Mouse (Mus musculus) cerebellum, postnatal 4 days (tissue): ENCODE results near the gene Galnt10.

Experiments used
- DNase-seq, 2 experiments: peaks; one replicate each; pipeline ENCODE4 v3.0.0; 2022; ENCODE audit warnings: low spot score in 2 of 2, mixed read lengths in 1 of 2

The Galnt10 gene

DNA sequence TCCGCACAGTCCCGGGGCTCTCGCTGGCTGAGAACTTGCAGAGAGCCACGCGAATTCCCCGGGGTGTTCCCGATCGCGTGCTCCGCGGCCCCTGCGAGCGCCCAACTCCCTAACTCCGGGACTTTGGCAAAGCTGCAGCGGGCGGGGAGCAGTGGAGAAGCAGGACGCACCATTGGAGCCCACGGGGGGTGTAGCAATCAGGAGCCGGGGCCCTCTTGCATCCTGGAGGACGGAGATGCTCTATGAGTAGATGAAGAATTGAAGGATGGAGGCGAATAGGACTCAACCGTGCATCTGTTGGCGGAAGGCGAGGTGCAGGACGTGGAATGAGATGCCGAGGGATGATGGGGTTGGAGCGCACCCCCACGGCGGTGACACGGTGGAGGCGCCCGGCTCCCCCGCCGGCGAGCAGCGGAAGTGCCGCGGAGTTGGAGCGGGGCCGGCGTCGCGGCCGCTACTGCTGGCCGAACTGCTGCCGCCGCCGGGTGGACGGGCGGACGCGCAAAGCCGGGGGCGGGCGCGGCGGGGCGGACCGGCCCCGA is at the start of gene Galnt10:
Gene Galnt10, plus strand, starts transcription at position 425 of the 542 bp plus-strand sequence.
- peak; percentile 72 to 87 for DNase-seq

DNA sequence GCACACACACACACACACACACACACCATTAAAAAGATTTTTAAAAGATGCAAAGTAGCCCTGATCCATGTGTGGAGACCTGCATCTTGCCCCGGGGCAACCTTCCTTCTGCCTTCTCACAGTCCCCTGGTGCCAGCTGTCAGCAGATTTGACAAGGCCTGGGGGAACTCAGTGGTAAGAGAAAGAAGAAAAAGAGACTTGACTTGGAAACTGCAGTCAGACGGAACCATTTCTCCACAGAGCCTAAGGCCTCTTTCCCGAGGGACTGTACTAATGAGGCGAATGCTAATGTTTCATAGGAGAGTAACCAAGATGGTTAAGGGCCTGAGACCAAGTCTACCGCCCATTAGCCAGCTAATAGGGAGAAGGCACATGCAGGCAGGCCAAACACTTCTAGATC is 49.3 kb upstream of the Galnt10 start:
- DNase-seq: no peak

DNA sequence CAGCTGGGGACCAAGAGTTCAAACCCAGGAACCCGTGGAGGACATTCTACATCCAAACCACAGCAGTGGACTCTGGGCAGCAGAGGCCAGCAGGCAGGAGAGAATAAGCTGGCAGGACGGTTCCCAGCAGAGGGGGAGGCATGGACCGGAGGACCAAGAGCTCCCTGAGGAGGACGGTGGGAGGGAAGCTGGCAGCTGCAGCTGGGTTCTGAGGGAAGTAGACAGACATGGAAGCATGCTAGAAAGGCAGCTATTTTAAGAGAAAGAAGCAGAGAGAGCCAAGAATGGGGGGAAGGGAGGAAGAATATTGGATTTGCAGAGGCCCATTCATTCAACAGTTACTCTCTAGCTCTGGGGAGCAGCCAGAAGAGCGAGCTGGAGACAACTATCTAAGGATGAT is 47.1 kb upstream of the Galnt10 start:
- DNase-seq: peak in 1 of 2 experiments; percentile 28

DNA sequence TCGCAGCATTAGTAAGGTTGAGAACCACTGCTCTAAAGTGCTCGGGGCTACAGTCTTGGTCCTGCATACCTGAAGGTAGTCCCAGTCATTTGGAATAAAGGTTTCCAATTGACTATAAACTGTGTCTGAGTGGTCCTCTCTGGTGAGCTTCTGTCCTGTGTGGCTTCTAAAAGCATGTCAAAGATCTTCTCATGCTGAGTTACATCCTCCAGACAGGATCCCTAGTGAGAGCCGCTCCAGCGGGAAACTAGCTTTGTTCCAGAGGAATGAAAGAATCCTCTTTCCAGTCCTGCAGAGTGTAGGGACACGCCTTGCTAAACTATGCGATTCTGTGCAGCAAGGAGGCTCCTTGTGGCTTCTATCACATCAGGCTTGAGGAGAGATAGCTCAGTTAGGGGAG is 45.9 kb upstream of the Galnt10 start:
- DNase-seq: no peak

DNA sequence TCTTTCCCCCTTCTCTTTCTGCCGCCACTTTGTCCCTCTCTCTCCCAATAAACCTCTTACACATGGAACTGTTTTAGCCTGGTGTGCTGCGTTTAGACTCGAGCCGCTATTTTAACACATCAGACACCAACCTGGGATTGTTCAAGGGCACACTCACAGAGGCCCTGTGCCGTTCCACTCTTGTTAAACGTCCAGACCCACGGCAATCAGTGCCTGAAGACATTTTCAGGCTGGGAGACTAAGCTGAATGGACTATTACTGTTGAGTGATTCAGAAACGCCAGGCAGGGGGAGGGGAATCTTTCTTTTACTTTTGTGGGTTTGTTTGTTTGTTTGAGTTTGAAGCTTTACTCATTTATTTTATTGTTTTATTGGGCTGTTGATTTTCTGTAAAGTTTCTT is 45.1 kb upstream of the Galnt10 start:
- no peak for DNase-seq

DNA sequence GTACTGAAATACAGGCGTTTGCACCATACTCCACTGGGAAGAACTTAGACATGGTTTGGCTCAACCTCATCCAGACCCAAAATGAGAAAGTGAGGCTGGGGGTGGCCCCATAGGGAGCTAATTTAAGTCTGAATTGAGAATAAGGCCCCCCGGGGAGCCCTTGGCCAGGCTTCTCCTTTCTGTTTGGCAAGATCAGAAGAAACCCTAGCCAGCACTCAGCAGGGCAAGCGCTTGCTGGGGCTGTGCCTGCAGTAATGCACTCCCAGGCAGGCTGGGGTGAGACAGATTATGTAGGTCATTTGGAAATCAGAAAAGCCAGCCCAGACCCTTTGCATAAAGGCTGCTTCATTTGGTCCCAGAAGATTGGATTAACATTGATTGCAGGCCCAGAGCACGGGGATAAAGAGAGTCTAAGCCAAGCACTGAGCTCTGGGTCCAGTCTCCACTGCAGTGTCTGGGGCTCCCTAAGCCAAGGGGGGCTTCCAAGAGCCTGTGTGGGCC is 44.6 kb upstream of the Galnt10 start:
- peak; percentile 55 to 77 for DNase-seq

DNA sequence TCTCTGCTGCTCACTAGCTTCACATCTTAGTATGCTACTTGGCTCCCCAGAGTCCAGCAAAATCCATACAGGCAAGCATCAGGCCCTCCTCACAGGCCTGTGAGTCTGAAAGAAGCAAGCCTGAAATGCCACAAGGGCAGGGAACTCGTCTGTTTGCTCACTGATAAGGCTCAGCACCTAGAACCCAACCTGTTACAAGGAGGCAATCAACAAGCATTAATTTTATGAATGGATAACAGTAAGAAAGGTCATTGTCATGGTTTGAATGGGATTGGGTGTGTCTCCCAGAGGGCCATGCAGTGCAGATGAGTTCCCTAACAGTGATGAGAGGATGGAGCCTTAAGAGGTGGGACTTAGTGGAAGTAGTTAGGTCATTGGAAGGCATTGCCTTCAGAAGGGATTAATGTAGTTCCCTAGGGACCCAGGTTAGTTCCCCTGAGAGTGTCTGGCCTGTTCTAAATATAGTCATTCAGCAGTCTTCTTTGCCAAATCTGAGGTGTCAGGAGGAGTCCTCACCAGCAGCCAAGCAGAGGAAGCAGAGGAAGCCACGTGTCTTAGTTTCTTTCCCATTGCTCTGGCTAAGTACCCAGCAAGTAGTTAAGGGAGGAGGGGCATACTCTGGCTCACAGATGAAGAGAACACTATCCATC is 43.3 kb upstream of the Galnt10 start:
- DNase-seq: no peak

DNA sequence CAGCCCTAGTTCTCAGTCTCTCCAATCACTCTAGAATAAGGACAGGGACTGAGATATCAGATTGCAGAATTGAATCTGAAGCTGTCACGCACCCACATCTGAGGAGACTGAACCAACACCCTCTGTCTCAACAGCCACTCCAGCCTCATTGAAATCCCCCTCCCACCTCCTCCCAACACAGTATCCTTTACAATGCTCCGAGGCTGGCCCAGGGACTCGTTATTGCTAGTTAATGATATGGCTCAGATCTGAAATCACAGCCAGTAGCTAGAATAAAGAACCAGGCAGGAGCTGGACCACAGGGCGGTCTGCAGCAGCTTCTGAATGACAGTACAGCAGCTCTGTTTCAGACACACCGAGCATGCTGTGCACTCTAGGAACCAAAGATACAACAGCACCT is 40.2 kb upstream of the Galnt10 start:
- DNase-seq: no peak

DNA sequence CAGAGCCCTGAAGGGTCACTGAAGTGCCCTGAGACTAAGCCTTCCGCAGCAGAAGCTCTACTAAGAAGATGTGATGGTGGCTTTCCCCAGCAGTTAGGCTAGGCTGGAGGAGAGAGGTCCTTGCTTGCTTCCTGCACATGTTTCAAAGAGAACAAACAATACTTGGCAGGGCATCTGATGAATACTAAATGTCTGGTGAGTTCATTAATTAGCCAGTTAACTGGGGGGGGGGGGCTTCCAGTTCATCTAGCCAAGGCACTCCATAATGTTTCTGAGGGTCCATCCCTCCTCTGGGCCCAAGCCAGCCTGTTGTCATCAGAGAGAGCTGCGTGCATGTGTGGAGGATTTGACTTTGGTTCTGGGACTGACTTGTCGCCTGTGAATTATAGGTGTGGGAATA is 39.6 kb upstream of the Galnt10 start:
- DNase-seq: no peak

DNA sequence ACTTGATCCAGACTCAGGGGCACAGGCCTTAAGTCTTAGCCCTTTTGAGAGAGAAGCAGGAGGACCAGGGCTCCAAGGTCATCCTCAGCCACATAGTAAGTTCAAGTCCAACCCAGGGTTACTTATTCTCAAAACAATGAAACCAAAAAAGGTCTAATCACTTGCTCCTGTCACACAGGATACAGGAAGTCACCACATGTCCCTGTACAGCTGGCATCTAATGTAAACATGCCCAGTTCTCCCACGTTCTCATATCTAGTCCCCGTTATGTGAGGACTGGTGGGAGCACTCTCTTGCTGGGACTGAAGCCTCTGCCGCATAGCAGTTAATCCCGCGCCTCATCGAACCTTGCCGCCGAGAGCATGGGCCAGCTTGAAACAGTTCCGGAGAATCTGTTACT is 30.7 kb upstream of the Galnt10 start:
- no peak for DNase-seq

DNA sequence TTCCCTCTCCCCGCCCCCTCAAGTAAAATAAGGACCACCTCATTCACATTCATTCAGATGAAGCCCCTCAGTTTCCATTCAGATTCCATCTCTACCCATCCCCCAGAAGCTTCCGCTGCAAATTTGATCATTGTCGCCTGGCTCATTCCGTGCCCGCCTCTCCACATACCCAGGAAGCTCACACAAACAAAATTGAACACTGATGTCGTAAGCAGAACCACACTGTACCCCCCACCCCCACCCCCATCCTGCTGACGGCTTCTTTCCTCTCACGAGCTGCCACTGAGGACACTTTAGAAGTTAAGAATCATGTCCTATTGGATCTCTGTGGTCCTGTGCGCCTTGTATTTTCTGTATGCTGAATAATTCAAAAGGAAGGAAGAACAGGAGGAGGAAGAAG is 30.0 kb upstream of the Galnt10 start:
- no peak for DNase-seq

DNA sequence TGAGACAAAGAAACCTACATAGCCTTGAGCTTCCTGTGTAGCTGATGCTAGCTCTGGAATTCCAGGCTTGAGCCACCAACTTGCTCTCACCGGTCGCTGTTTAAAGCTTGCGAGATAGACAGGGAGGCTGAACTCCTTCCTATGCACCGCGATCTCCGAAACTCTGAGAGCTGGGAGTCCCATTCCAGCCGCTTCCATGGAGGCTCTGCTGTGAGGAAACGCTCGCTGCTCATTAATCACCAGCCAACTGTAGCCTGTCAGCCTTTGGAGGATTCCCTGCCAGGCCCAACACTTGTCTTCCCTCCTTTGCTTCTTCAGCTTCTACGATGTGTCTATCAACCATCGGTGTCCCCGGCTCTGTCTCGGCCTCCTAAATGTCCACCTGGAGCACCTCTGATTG is 29.4 kb upstream of the Galnt10 start:
- no peak for DNase-seq

DNA sequence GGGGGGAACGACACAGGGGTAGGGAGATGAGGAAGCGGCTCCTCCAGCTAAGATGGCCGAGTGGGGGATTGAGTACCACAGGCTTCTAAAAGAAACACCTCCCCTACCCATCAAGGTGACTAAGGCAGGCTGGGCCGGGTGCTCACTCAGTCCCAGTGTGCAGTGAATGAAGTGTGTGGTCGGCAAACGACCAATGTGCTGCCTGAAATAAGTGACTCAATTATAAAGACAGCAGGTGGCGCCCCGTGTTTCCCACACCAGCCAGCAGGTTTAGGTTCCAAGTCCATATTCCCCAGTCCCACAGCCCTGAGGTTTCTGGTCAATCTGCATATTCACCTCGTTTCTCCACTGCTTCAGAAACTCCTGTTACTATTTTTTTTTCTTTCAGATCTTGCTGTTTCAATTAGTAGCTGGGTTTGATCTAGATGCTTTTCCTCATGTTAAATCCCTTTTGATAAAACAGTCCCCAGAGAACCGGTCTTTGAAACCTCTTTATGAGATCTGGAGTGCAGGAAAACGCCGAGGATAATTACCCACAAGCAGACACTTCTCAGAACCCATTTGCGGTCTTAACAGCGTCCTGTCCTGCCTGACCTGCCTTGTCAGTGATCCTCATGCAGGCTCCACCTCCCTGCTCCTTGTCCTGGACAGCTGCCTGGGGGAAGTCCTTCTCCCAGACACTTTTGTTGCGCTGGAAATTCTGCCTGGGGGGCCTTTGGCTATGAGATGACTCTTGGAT is 27.5 kb upstream of the Galnt10 start:
- DNase-seq: peak in 1 of 2 experiments; percentile 30

DNA sequence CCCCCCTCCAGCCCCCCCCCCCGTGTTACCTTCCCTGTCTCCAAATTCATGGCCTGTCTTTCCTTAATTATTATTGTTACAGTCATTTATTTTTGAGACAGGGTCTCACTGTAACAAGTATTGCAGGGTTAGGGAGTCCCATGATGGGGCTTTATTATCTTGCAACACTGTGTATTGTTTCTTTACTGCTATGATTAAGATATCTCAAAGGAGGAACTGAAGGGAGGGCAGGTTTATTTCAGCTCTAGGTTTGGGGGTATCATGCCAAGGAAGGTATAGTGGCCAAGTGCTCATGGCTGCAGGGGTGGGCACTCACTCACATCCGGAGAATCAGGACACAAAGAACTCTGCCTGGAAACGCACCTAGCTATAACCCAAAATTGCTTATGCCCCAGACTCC is 23.8 kb upstream of the Galnt10 start:
- no peak for DNase-seq

DNA sequence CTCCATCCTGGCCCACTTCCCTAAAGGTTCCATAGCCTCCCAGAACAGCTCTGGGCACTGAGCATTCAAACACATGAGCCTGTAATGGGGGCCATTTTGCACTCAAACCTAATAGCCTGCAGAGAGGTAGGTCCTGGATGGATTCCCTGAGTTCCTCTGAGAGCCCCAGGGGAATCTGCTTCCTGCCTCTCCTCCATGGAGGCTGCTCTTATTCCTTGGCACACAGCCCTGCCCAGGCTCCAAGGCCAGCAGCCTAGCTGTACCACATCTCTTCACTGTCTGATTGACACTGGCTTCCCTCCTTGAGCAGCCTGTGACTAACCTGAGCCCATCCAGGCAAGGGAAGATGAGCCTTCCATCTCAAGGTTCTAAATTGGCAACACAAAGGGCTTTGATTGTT is 23.4 kb upstream of the Galnt10 start:
- no peak for DNase-seq

DNA sequence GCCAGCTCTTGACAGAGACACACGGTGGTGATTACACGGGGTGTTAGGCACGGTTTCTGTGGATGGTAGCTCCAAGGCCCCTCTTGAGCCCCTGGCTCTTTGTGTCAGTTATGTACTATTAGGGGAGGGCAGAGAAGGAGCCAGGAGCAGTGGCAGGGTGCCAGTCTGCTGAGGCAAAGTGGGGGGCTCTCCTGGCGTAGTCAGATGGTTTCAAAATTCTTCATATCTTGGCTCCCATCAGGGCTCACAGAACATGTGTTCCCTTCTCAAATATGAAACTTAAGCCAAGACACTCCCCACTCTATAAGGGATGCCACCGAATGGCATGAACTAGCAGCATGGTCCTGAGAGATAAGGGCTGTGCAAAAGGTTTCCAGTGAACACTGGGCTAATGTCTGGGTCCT is 20.8 kb upstream of the Galnt10 start:
- DNase-seq: peak; percentile 48 to 70

DNA sequence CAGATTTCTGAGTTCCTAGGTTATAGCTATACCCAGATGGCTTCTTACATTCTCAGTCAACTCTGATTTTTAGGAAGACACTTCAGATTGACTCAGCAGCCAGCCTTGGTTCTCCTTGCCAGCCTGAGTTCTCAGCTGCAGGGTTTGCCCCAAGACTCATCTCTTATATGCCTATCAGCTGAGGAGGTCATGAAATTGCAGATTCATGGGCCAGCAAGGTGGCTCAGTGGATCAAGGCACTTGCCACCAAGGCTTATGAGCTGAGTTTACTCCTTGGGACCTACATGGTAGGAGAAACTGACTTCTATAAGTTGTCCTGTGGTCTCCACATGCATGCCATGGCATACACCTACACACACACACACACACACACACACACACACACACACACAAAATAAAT is 19.8 kb upstream of the Galnt10 start:
- DNase-seq: no peak

DNA sequence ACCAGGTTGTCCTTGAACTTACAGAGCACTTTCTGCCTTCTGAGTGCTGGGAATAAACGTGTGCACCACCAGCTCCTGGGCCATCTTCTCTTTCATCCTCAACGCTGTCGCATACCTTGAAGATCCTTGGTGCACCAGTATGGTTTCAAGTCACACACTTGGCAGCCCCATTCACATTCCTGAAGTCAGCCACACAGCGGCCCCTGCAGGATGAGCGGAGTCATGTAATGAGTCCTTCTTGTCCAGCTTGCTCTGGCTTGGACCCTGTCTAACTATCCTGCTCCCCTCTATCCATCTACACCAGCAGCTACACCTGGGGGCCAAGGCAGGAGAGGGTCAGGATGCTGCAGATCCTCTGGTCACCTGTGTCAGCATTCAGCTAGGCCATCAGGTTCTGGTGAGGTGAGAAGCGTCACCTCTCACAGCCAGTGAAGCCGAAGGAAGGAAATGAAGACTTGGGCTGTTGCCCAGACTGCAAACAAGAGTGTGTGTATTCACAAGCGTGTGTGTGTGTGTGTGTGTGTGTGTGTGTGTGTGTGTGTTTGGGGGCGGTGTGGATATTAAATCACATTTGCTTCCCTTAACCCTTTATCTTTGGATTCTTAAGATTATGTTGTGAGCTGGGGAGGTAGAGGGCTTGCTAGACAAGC is 18.0 kb upstream of the Galnt10 start:
- peak; percentile 35 to 47 for DNase-seq

DNA sequence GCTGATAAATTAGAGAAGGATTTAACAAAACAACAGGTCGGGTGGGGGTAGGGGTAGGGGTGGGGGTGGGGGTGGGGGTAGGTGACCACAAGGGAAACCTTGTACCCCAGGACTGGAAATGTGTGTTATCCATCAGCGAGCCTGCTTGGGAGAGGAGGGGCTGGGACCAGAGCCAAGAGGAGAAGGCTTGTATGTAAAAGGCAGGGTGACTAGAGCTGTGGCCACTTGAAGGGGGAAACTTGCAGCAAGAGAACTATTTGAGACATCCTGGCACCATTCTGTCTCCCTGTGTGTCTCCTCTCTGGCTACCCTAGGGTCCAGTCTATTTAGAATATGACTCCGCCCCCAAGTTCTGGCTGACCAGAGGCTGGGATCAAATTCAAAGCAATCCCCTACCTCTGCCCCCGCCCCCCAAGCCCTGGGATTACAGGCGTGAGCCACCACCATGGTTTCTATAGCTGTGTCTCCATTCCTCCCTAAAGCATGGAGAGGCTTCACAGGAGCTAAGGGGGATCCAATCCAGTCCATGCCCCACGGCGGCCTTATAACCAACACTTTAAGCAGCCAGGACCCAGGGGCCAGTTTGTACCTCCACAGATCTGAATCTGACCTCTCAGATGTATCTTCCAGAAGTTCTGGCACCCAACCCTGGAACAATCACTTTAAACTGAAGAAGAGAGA is 13.3 kb upstream of the Galnt10 start:
- peak in 1 of 2 experiments; percentile 16 for DNase-seq

DNA sequence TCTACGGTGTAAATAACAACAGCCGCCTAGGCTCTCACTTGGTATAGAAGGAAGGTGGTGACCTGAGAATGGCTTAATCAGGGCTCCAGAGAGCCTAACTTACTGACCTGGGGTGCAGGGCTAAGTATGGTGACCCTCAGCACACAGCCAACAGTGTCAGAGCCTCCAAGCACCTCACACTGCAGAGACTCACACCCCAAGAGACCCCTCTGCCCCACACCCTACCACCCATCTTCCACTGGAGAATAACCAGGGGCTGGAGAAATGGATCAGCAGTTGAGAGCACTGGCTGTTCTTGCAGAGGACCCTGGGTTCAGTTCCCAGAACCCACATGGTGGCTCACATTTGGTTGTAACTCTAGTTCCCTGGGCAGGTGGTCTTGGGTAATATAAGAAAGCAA is 12.2 kb upstream of the Galnt10 start:
- peak in 1 of 2 experiments; percentile 2 for DNase-seq

DNA sequence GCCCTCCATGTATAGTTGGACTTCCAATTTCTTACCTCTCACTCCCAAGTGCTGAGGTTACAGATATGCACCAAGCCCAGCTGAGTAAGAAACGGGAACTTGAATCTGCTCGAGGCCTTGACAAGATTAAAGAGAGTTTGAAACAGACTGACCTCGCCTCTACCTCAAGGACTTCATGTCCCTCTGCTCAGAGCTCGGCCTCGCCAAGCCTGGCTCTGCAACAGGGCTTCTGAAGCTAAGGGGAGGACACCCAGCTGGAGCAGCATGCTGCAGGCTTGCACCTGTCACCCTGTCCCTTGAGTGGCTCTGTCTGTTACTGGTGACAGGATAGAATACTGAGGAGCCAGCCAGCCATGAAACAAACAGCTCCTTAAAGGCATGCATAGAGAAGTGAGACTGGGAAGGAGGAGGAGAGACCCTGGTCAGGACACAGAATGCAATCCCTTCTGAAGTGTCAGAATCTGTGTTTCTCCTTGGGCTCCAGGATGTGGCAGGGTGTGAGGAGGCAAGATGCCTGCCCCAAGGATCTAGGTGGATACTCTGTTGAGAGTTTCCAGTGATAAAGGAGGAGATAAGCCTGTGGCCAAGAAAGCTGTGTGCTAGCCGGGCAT is 11.2 kb upstream of the Galnt10 start:
- DNase-seq: peak in 1 of 2 experiments; percentile 14
